Mouse (Mus musculus) neural tube, embryonic 11.5 days (tissue): ENCODE results near the gene Clrn1. TPM values are rescaled to one million over a fixed set of nuclear protein-coding genes. Genes with fewer than 3 reads are reported as not detected.

Experiments used
- polyA plus RNA-seq: library from polyadenylated mRNA; unstranded; fragments of >200 nt; fragmentation: Nextera tagmentation; extraction: Ambion mirVana; gene quantifications from 2 replicates; pipeline ENCODE4 v1.2.1, GENCODE M21; 2014

The Clrn1 gene
- polyA plus RNA-seq, 1 experiment from 2014 or later: 0.19 TPM

Other genes with a start within 250 kb of the Clrn1 start
- not detected in 2 replicates for gene Erich6, start 248.1 kb downstream of the Clrn1 start, polyA plus RNA-seq
- gene Siah2, start 192.9 kb downstream of the Clrn1 start, polyA plus RNA-seq: 4.9 and 6.4 TPM in 2 replicates
- gene Mindy4b-ps, start 63.0 kb downstream of the Clrn1 start, polyA plus RNA-seq: not detected in 2 replicates
- gene Med12l, start 120.5 kb upstream of the Clrn1 start, polyA plus RNA-seq: 3.5 and 3.9 TPM in 2 replicates
- 0.95 and 1.0 TPM in 2 replicates for gene Gpr171, start 216.5 kb upstream of the Clrn1 start, polyA plus RNA-seq